Mouse (Mus musculus) CH12.LX (cell line): ENCODE measurements around the gene Nutm1. TPM values are rescaled to one million over a fixed set of nuclear protein-coding genes. Genes with fewer than 3 reads are reported as not detected.

ENCODE experiments used
- DNase-seq: peaks from one replicate; pipeline ENCODE4 v3.0.0-alpha.2; 2013; ENCODE audit errors: extremely low read depth
- H3K27ac ChIP-seq: 2 replicates; pipeline ENCODE4 v1.5.1; 2012; ENCODE audit warnings: low read depth, mild to moderate bottlenecking, control low read depth, moderate library complexity; ENCODE audit not compliant: insufficient read depth
- H3K27me3 ChIP-seq: replicated peaks from 2 replicates; pipeline ENCODE3; 2012; ENCODE audit warnings: inconsistent platforms
- H3K36me3 ChIP-seq, 2 experiments: replicated peaks in 1 of 2; 2 replicates each; pipeline versions ENCODE3 to v1.6.1; 2012; ENCODE audit warnings: inconsistent platforms in 1 of 2, low read length in 1 of 2, mild to moderate bottlenecking in 1 of 2, mixed read lengths in 1 of 2, moderate library complexity in 1 of 2; ENCODE audit not compliant: control insufficient read depth in 1 of 2, insufficient read depth in 1 of 2
- H3K4me1 ChIP-seq, 2 experiments: 2 replicates each; pipeline ENCODE4 v1.6.1; 2012; ENCODE audit warnings: inconsistent platforms in 1 of 2, moderate library complexity in 1 of 2; ENCODE audit not compliant: insufficient read depth in 2 of 2, control insufficient read depth in 1 of 2
- H3K4me2 ChIP-seq: 2 replicates; pipeline ENCODE4 v1.6.1; 2012; ENCODE audit warnings: low read depth, mild to moderate bottlenecking, control low read depth; ENCODE audit not compliant: poor library complexity, insufficient read depth, severe bottlenecking
- H3K4me3 ChIP-seq, 3 experiments: fragments of 150-350 bp in 1 of 3; sonication (generic) in 1 of 3; replicated peaks in 1 of 3; 2 replicates each; pipeline versions ENCODE3 to v1.5.1; 2011 to 2012; ENCODE audit warnings: low read depth in 2 of 3, low read length in 2 of 3, mild to moderate bottlenecking in 2 of 3, moderate library complexity in 2 of 3, control low read depth in 1 of 3, improper control_type of control experiment in 1 of 3, inconsistent platforms in 1 of 3, mixed read lengths in 1 of 3; ENCODE audit not compliant: poor library complexity in 1 of 3
- H3K79me2 ChIP-seq: replicated peaks from 2 replicates; pipeline ENCODE4 v1.6.1; 2012; ENCODE audit warnings: mild to moderate bottlenecking, moderate library complexity; ENCODE audit not compliant: control insufficient read depth, poor library complexity, insufficient read depth, severe bottlenecking; ENCODE audit errors: extremely low read depth
- H3K9ac ChIP-seq: 2 replicates; pipeline ENCODE4 v1.6.1; 2012; ENCODE audit warnings: low read depth, mild to moderate bottlenecking, control low read depth, moderate library complexity; ENCODE audit not compliant: insufficient read depth
- H3K9me3 ChIP-seq: replicated peaks from 2 replicates; pipeline ENCODE3; 2012; ENCODE audit warnings: low read length, inconsistent platforms, mixed read lengths
- CTCF ChIP-seq, 2 experiments: IDR thresholded peaks in 1 of 2; conservative IDR thresholded peaks in 1 of 2; 2 replicates each; pipeline ENCODE4 v1.5.1; 2011 to 2012; ENCODE audit warnings: low read depth in 2 of 2, low read length in 2 of 2, improper control_type of control experiment in 1 of 2, inconsistent platforms in 1 of 2, mild to moderate bottlenecking in 1 of 2, moderate library complexity in 1 of 2
- EP300 ChIP-seq: IDR thresholded peaks from 2 replicates; pipeline ENCODE4 v1.6.1; 2011; ENCODE audit warnings: low read length, improper control_type of control experiment
- ETS1 ChIP-seq: conservative IDR thresholded peaks from 2 replicates; pipeline ENCODE4 v1.6.1; 2012; ENCODE audit warnings: low read depth, mild to moderate bottlenecking, inconsistent platforms, low read length, improper control_type of control experiment, moderate library complexity
- GABPA ChIP-seq: IDR thresholded peaks from 2 replicates; pipeline ENCODE4 v1.6.1; 2012; ENCODE audit warnings: low read depth, low read length, improper control_type of control experiment, inconsistent platforms; ENCODE audit not compliant: insufficient replicate concordance
- IRF4 ChIP-seq: IDR thresholded peaks from 2 replicates; pipeline ENCODE4 v1.6.1; 2014; ENCODE audit warnings: low read depth, mild to moderate bottlenecking, inconsistent platforms, low read length, improper control_type of control experiment
- JUN ChIP-seq: IDR thresholded peaks from 2 replicates; pipeline ENCODE4 v1.6.1; 2011; ENCODE audit warnings: low read depth, mild to moderate bottlenecking, low read length, improper control_type of control experiment, moderate library complexity; ENCODE audit not compliant: insufficient read depth
- MAFK ChIP-seq: IDR thresholded peaks from 2 replicates; pipeline ENCODE4 v1.6.1; 2011; ENCODE audit warnings: low read length, improper control_type of control experiment; ENCODE audit not compliant: insufficient replicate concordance
- MAZ ChIP-seq: IDR thresholded peaks from 2 replicates; pipeline ENCODE4 v1.6.1; 2012; ENCODE audit warnings: low read depth, mild to moderate bottlenecking, inconsistent platforms, low read length, improper control_type of control experiment, moderate library complexity
- MEF2A ChIP-seq: IDR thresholded peaks from 2 replicates; pipeline ENCODE4 v1.6.1; 2014; ENCODE audit warnings: low read depth, mild to moderate bottlenecking, inconsistent platforms, low read length, improper control_type of control experiment, borderline replicate concordance
- NELFE ChIP-seq: IDR thresholded peaks from 2 replicates; pipeline ENCODE4 v1.6.1; 2011; ENCODE audit warnings: low read depth, low read length, improper control_type of control experiment
- NRF1 ChIP-seq: IDR thresholded peaks from 2 replicates; pipeline ENCODE4 v1.6.1; 2014; ENCODE audit warnings: low read depth, mild to moderate bottlenecking, inconsistent platforms, low read length, improper control_type of control experiment, moderate library complexity
- PAX5 ChIP-seq: IDR thresholded peaks from 2 replicates; pipeline ENCODE4 v1.6.1; 2012; ENCODE audit warnings: low read length, inconsistent platforms, mixed read lengths
- POLR2A ChIP-seq: IDR thresholded peaks from 2 replicates; pipeline ENCODE4 v1.6.1; 2011; ENCODE audit warnings: low read depth, mild to moderate bottlenecking, improper control_type of control experiment, low read length
- POLR2AphosphoS2 ChIP-seq: IDR thresholded peaks from 2 replicates; pipeline ENCODE4 v1.6.1; 2011; ENCODE audit warnings: low read depth, low read length, improper control_type of control experiment
- RAD21 ChIP-seq: IDR thresholded peaks from 2 replicates; pipeline ENCODE4 v1.6.1; 2011; ENCODE audit warnings: low read depth, mild to moderate bottlenecking, low read length, improper control_type of control experiment, moderate library complexity
- SIN3A ChIP-seq: IDR thresholded peaks from 2 replicates; pipeline ENCODE4 v1.6.1; 2012; ENCODE audit warnings: low read length, improper control_type of control experiment, inconsistent platforms
- SMC3 ChIP-seq: IDR thresholded peaks from 2 replicates; pipeline ENCODE4 v1.6.1; 2011; ENCODE audit warnings: low read depth, low read length, improper control_type of control experiment
- USF1 ChIP-seq: IDR thresholded peaks from 2 replicates; pipeline ENCODE4 v1.6.1; 2014; ENCODE audit warnings: low read depth, mild to moderate bottlenecking, inconsistent platforms, low read length, improper control_type of control experiment
- ZNF384 ChIP-seq: IDR thresholded peaks from 2 replicates; pipeline ENCODE4 v1.6.1; 2012; ENCODE audit warnings: low read depth, low read length, improper control_type of control experiment, inconsistent platforms
- dilution Hi-C: fragments of 300-500 bp; cut with MboI; formaldehyde crosslinking; loops from 2 replicates; pipeline ENCODE4 v1.14.3; 2020; ENCODE audit warnings: low sequenced_read_pairs; ENCODE audit not compliant: extremely low pct_unique_long_range_greater_than_20kb, extremely low pct_ligation_motif_present
- in situ Hi-C: fragments of 300-500 bp; cut with MboI; formaldehyde crosslinking; loops from 3 replicates; pipeline ENCODE4 v1.14.3; 2019; ENCODE audit warnings: low sequenced_read_pairs, low pct_ligation_motif_present, low pct_unique_long_range_greater_than_20kb, mixed read lengths
- polyA plus RNA-seq: library from polyadenylated mRNA; unstranded; fragments of >175 nt; gene quantifications from 2 replicates; pipeline ENCODE4 v1.2.1, GENCODE M21; 2012; ENCODE audit warnings: low read depth; ENCODE audit not compliant: insufficient read length
- total RNA-seq, 2 experiments: library from RNA; depleted of rRNA; stranded (reverse); fragments of 300-350 nt in 1 of 2; fragments of >200 nt in 1 of 2; gene quantifications; 2 replicates each; pipeline ENCODE4 v1.2.3; 2012 to 2014

Gene Nutm1
- total and polyA plus RNA-seq, 3 experiments = not detected

- Histone ChIP-seq H3K79me2 (no peaks in the 10 kb centered on the region), H3K27me3 (no peaks in the 10 kb centered on the region), H3K4me2 (peak overlapping the region; percentile 44; the same call in 1 of the 2 replicates), H3K9ac (no peak overlapping the region), H3K36me3 (no peaks in the 10 kb centered on the region), H3K27ac (no peak overlapping the region), H3K4me1 (peaks cover 2 to 5% of the 10 kb centered on the region in 2 experiments; a peak in 1 of 4 replicates), H3K4me3 (no peak overlapping the region)
- DNase-seq = no peak
- dilution Hi-C loops (no loop called here), in situ Hi-C loops (no loop called here)
- TF ChIP-seq POLR2A (no peak), ZNF384 (no peak), MAZ (no peak), IRF4 (no peak), EP300 (no peak), USF1 (no peak), SMC3 (no peak), JUN (no peak), MAFK (no peak), PAX5 (no peak), SIN3A (no peak), POLR2AphosphoS2 (no peak), NRF1 (no peak)
- TF ChIP-seq, all 38 proteins: peak for 0
- H3K9me3 ChIP-seq = no peaks in the 10 kb centered on the region
Observed at GRCm38 (mm10) chr2:112217614-112218013, 41.5 kb downstream of the Nutm1 start.

- H3K27ac ChIP-seq = no peak overlapping the region
- in situ Hi-C loops = no loop called here
- DNase-seq = peak; percentile 49
- H3K4me3 ChIP-seq = no peak overlapping the region
- peak; percentile 68 for TF ChIP-seq SMC3
- no peak for TF ChIP-seq NRF1
- no peak for TF ChIP-seq ETS1
- TF ChIP-seq GABPA = no peak
- peak; percentile 74 to 86 for TF ChIP-seq CTCF (conservative IDR thresholded peaks at IDR 0.05 in 1 of 2, IDR thresholded peaks at IDR 0.05 in 1 of 2; ENCODE audit: low read depth in 2 of 2, low read length in 2 of 2)
- TF ChIP-seq MAZ = no peak
- TF ChIP-seq NELFE = no peak
- TF ChIP-seq RAD21 = peak; percentile 87
- no peak for TF ChIP-seq MEF2A
- no peaks in the 10 kb centered on the region for H3K36me3 ChIP-seq
- dilution Hi-C loops = no loop called here
- H3K79me2 ChIP-seq = no peaks in the 10 kb centered on the region
- no peak overlapping the region for H3K9ac ChIP-seq
- no peak overlapping the region for H3K4me2 ChIP-seq
- peaks cover 2 to 5% of the 10 kb centered on the region in 2 experiments; a peak in 1 of 4 replicates for H3K4me1 ChIP-seq
- no peaks in the 10 kb centered on the region for H3K9me3 ChIP-seq
- no peaks in the 10 kb centered on the region for H3K27me3 ChIP-seq
Observed at GRCm38 (mm10) chr2:112215977-112216376, 43.1 kb downstream of the Nutm1 start.
